Mouse (Mus musculus) macrophage (primary cell): Measurements from ENCODE around the gene Tm4sf20. TPM values are rescaled to one million over a fixed set of nuclear protein-coding genes. Genes with fewer than 3 reads are reported as not detected.

ENCODE experiments used
- polyA plus RNA-seq: library from polyadenylated mRNA; stranded (reverse); fragments of 250-400 nt; gene quantifications from 3 replicates; pipeline ENCODE4 v1.2.4, GENCODE M21; 2018; ENCODE audit warnings: inconsistent platforms

The Tm4sf20 gene
- polyA plus RNA-seq, 1 experiment from 2014 or later, result not detected

Other genes with a start within 250 kb of the Tm4sf20 start
- gene Col4a4, start 181.6 kb downstream of the Tm4sf20 start, polyA plus RNA-seq, result not detected in 3 replicates
- gene Col4a3, start 181.5 kb downstream of the Tm4sf20 start, polyA plus RNA-seq, result not detected in 3 replicates
- 102 to 118 TPM (median 104 TPM) in 3 replicates for gene Mff, start 43.6 kb downstream of the Tm4sf20 start, polyA plus RNA-seq
- not detected in 3 replicates for gene Gm47791, start 2.8 kb upstream of the Tm4sf20 start, polyA plus RNA-seq
- 27.2 to 65.1 TPM (median 30.0 TPM) in 3 replicates for gene Agfg1, start 71.0 kb upstream of the Tm4sf20 start, polyA plus RNA-seq
- gene A030005L19Rik, start 144.9 kb upstream of the Tm4sf20 start, polyA plus RNA-seq, result not detected in 3 replicates
- gene A030014E15Rik, start 156.5 kb upstream of the Tm4sf20 start, polyA plus RNA-seq, result not detected in 3 replicates
- not detected in 3 replicates for gene Gm6217, start 162.9 kb upstream of the Tm4sf20 start, polyA plus RNA-seq
- not detected in 3 replicates for gene A030003K21Rik, start 174.9 kb upstream of the Tm4sf20 start, polyA plus RNA-seq
- not detected in 3 replicates for gene Gm7544, start 187.6 kb upstream of the Tm4sf20 start, polyA plus RNA-seq
- not detected in 3 replicates for gene Gm47955, start 191.8 kb upstream of the Tm4sf20 start, polyA plus RNA-seq
- gene Gm47959, start 232.1 kb upstream of the Tm4sf20 start, polyA plus RNA-seq, result not detected in 3 replicates